Mouse (Mus musculus): ENCODE measurements at regions not wholly inside any gene's neighbourhood (a gene's known extent, or its start where the extent isn't known, plus 50 kb on each side); places are given as distances from the start of the nearest gene placed in this dataset.

- Histone ChIP-seq H3K27me3 (ENCODE audit: insufficient read depth, poor library complexity, severe bottlenecking) (no peaks in the 10 kb centered on the region), H3K9me3 (no peaks in the 10 kb centered on the region), H3K27ac (no peak overlapping the region), H3K36me3 (no peaks in the 10 kb centered on the region), H3K4me1 (replicated peaks) (no peaks in the 10 kb centered on the region), H3K4me3 (no peak overlapping the region)
- DNase-seq (ENCODE audit: low spot score): no peak
- WGBS: 86% methylated on average over 3 of the region's 3 CpGs
Observed at GRCm38 (mm10) chr1:108255147-108255546, 665.3 kb downstream of the Serpinb8 start.

GRCm38 (mm10) chr1:108259355-108259754 is 669.5 kb downstream of the Serpinb8 start:
- no peaks in the 10 kb centered on the region for H3K9me3 ChIP-seq
- H3K36me3 ChIP-seq: no peaks in the 10 kb centered on the region
- H3K27ac ChIP-seq: no peak overlapping the region
- no peak overlapping the region for H3K4me3 ChIP-seq
- H3K4me1 ChIP-seq (replicated peaks): no peaks in the 10 kb centered on the region
- H3K27me3 ChIP-seq (ENCODE audit: insufficient read depth, poor library complexity, severe bottlenecking): no peaks in the 10 kb centered on the region
- no peak for DNase-seq (ENCODE audit: low spot score)

- no peaks in the 10 kb centered on the region for H3K36me3 ChIP-seq
- DNase-seq (ENCODE audit: low spot score): no peak
- H3K4me1 ChIP-seq (replicated peaks): no peaks in the 10 kb centered on the region
- no peaks in the 10 kb centered on the region for H3K27me3 ChIP-seq (ENCODE audit: insufficient read depth, poor library complexity, severe bottlenecking)
- no peak overlapping the region for H3K4me3 ChIP-seq
- H3K9me3 ChIP-seq: no peaks in the 10 kb centered on the region
- H3K27ac ChIP-seq: no peak overlapping the region
- WGBS: 85% methylated on average over 5 of the region's 5 CpGs
Observed at GRCm38 (mm10) chr1:108282099-108282498, 692.3 kb downstream of the Serpinb8 start.

GRCm38 (mm10) chr1:108286571-108286970 is 696.8 kb downstream of the Serpinb8 start:
- Histone ChIP-seq H3K4me3 (no peak overlapping the region), H3K9me3 (no peaks in the 10 kb centered on the region), H3K36me3 (no peaks in the 10 kb centered on the region), H3K27me3 (ENCODE audit: insufficient read depth, poor library complexity, severe bottlenecking) (no peaks in the 10 kb centered on the region), H3K27ac (no peak overlapping the region), H3K4me1 (replicated peaks) (no peaks in the 10 kb centered on the region)
- DNase-seq (ENCODE audit: low spot score): no peak
- whole genome bisulfite sequencing: 61% methylated on average over 1 of the region's 1 CpGs

Measured in hindbrain, embryonic 10.5 days (tissue).